Mouse (Mus musculus) left cerebral cortex, postnatal 14 days (tissue): ENCODE measurements around the gene Ccdc191. TPM values are rescaled to one million over a fixed set of nuclear protein-coding genes. Genes with fewer than 3 reads are reported as not detected.
A peak's percentile ranks its signal among the peaks of the same experiment; 100 is the strongest.

Source experiments
- DNase-seq, 2 experiments: peaks; one replicate each; pipeline ENCODE4 v3.0.0; 2021 to 2022; ENCODE audit warnings: low spot score in 2 of 2, mixed read lengths in 1 of 2
- intact Hi-C: fragments of 180-260 bp; cut with DNase I; formaldehyde crosslinking; loops from one replicate; pipeline ENCODE4 v1.15.1; 2025
- long read RNA-seq, 2 experiments: library from polyadenylated mRNA; stranded (forward); transcript quantifications; one replicate each; pipeline ENCODE4 v2.0.0; 2021
- total RNA-seq, 2 experiments: library from RNA; stranded (reverse); gene quantifications; 2 replicates each; pipeline ENCODE4 v1.2.3; 2021

The Ccdc191 gene
- total RNA-seq: 1 to 10 TPM; 2.6 to 6.1 TPM
- long read RNA-seq, experiment 1, partial matches to known transcripts: 0 of 4 reads
- long read RNA-seq, experiment 1, other reads (novel, unspliced or antisense): 3 of 4 reads
- long read RNA-seq, experiment 2, partial matches to known transcripts: 1 of 1 reads
- long read RNA-seq, experiment 2, other reads (novel, unspliced or antisense): 0 of 1 reads

DNA sequence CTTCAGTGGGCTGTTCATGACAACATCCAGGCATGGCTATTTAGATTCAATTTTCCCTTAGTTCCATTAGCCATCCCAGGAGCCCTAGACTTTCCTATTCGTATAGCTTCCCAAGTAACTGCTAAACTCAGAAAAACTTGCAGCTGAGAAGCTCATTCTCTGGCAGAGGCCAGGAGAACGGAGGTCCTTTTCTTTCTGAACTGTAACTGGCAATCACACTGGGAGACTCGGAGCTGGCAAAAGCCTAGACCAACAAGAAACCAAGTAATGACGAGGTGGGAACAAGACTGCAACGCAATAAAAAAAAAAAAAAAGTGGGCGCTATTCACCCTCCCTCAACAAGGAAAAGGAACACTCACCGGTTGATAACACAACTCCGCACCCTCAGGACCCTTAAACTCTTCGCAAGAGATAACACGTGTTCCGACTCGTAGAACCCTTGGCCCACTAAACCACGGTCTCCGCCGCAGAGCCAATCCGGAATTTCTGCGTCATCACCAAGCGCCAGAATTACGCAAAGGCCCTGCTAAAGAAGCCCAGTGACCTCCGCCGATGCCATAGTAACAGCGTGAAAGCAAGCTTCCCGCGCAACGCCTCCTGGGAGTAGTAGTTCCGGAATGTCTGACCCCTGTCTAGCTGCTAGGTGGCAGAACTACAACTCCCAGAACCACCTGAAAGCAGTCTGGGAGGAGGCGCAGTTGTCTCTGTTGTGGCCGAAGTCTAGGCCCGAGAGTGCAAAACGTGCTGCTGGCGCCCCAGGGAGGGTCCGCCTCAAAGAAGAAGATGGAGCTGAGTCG, at the start of gene Ccdc191:
Ccdc191 (plus strand) TSS at position 593 of the 797 bp plus-strand sequence.
- intact Hi-C loops: loop anchor here (5.0 kb wide), 1 partner anchor 168 kb away; no protein-coding TSS in a partner anchor
- DNase-seq: peak; percentile 100

DNA sequence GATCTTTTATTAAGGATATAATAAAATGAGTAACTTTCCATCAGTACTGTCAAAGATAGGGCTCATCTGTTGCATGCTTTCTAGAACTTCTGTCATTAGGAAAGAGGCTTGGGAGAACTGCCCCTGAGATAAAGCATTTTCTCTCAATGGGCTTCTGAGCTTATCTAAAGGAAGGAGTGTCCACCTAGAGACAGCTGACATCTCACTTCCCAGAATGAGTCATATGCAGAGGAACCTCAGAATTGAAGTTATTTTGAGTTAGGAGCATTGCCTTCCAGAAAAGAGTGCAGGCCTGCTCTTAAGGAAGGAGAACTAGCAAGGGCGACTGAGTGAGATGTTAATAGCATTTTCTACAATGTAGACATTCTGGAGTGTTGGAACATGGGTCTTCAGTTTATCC, 48.4 kb upstream of the Ccdc191 start:
- DNase-seq: no peak
- intact Hi-C loops: no loop called here

DNA sequence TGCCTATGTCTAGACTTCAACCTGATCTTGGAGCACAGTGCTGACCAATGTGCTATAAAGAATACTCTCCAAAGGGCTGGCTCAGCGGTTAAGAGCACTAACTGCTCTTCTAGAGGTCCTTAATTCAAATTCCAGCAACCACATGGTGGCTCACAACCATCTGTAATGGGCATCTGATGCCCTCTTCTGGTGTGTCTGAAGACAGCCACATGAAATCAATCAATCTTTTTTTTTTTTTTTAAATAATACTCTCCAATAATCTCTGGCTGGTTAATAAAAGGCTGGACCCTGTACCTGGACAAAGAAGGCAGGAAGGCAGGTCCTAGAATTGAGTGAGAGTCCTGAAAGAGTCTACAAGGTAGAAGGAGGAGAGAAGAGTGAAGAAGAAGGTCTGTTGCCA, 39.8 kb upstream of the Ccdc191 start:
- intact Hi-C loops: no loop called here

GRCm38 (mm10) chr16:43858941-43859476, 30.6 kb upstream of the Ccdc191 start:
- no peak for DNase-seq
- intact Hi-C loops: no loop called here

More for the DNA sequence above, 39.8 kb upstream of the Ccdc191 start:
- no peak for DNase-seq

DNA sequence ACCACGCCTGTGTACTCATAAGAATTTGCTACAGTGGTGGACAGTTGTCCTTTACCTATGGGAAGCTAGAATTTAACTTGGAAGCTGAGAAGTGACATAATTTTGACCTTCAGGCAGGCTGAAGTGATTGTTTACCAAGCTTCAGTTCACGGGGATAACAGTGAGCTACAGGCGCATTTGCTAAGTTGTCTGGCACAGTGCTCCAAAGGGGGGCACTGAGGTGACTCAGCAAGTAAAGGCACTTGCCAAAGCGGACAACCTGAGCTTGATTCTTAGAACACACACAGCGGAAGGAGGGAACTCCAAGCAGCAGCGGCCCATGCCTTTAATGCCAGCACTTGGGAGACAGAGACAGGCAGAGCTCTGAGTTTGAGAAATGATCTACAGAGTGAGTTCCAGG, 29.0 kb upstream of the Ccdc191 start:
- intact Hi-C loops: no loop called here
- no peak for DNase-seq

- intact Hi-C loops: no loop called here
- no peak for DNase-seq
Observed at GRCm38 (mm10) chr16:43869805-43870204, 19.8 kb upstream of the Ccdc191 start.

GRCm38 (mm10) chr16:43871419-43871818, 18.2 kb upstream of the Ccdc191 start:
- DNase-seq: no peak

GRCm38 (mm10) chr16:43879769-43880168, 9.8 kb upstream of the Ccdc191 start:
- intact Hi-C loops: no loop called here

More at GRCm38 (mm10) chr16:43871419-43871818, 18.2 kb upstream of the Ccdc191 start:
- intact Hi-C loops: no loop called here

GRCm38 (mm10) chr16:43881636-43882035, 8.0 kb upstream of the Ccdc191 start:
- intact Hi-C loops: no loop called here
- DNase-seq: no peak

More at GRCm38 (mm10) chr16:43879769-43880168, 9.8 kb upstream of the Ccdc191 start:
- DNase-seq: no peak

DNA sequence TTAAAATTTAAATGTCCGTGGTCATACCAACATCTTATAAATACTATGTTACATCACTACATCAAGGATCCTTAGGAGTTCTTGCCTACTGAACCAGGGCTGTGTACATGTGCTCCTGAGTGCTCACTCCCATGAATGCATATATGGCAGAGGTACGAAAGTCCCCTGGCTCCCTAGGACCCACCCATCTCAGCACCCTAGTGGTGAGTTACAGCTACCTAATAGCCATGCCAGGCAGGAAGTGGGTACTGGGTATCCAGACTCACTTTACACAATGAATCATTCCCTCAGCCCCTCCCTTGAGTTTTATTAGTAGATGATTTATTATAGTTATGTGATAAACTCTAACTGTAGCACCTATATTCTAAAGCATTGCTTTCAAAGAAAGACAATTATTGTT, 7.3 kb upstream of the Ccdc191 start:
- intact Hi-C loops: no loop called here
- DNase-seq: no peak

GRCm38 (mm10) chr16:43890005-43890336, 371 bp downstream of the Ccdc191 start:
- intact Hi-C loops: no loop called here
- DNase-seq: no peak

DNA sequence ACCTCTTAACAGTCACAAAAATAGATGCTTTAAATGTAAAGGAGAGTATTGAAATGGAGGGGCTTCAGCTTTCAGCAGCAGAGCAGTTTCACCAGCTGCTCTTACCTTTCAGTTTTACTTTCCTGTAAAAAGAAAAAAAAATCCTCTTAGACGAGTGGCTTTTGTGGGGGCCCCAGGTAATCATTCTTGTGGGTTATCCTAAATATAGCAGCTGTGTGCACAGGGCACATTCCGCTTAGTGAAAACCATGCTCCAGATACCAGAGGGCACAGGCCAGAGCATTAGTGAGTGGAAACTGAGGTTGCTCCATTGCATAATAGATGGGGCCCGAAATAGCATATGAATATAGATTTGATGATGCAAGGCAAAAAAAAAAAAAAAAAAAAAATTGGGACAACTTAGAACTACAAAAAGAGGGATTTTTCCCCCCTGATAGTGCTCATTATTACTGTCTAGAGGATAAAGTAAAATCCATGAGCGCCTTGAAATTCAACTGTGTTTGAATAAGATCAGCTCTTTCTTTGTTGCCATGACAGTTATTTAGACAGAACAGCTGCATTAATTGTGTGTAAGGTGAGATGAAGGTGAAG, 1.2 kb downstream of the Ccdc191 start:
- intact Hi-C loops: no loop called here
- no peak for DNase-seq

GRCm38 (mm10) chr16:43894501-43894900, 4.9 kb downstream of the Ccdc191 start:
- intact Hi-C loops: no loop called here
- no peak for DNase-seq

DNA sequence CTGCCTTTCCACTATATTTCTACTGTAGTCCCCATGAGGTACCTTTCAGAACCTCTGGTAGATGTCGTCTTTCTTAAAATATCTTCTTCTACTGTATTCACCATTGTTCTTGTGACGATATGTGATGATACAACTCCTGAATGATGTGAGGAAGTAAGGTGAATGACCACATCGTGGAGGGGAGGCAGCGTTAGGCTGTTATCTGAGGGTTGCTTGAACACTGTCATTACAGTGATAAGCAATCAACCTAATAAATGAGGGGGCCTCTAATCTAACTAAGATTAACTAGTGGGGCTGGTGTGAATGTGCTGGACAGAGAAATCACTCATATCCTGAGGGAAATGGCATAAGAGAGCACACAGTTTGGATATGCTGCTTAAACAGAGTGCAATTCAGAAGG, 10.5 kb downstream of the Ccdc191 start:
- DNase-seq: no peak
- intact Hi-C loops: no loop called here

DNA sequence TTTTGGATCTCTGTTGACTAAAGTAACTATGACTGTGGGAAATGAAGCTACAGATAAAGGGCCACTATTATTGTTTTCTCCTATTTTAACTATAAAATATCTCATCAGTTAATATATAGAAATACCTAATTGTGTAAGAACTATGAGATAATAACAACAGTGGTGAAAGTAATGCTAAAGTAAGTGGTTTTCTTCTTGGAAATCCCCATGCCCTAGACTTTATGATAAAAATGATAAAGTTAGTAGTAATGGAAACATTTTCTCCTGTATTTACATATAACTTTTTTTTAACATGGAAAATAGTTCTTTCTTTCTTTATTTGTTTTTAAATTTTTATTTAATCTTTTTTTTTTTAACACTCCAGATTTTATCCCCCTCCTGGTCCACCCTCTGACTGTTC, 11.0 kb downstream of the Ccdc191 start:
- no peak for DNase-seq
- intact Hi-C loops: no loop called here

- DNase-seq: no peak
- intact Hi-C loops: no loop called here
Observed at GRCm38 (mm10) chr16:43908881-43909280, 19.3 kb downstream of the Ccdc191 start.

GRCm38 (mm10) chr16:43918867-43919266, 29.3 kb downstream of the Ccdc191 start:
- no peak for DNase-seq
- intact Hi-C loops: no loop called here

DNA sequence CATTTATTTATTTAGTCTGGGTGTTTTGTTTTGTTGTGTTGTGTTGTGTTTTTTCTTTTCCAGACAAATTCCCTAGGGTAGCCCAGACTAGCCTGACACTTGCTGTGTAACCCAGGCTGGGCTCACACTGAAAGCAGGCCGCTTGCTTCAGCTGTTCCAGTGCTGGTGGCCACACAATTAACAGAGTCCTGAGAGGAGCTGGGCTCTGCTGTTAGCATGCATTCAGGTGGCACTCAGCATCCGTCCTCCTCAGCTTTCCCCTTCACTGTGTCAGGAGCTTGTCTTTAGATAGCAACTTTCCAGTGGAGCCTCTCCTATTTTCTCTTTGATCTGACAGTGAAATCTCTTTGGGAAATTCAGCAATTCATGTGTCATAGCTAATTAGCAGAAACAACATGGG, 32.4 kb downstream of the Ccdc191 start:
- DNase-seq: no peak
- intact Hi-C loops: no loop called here

- no peak for DNase-seq
- intact Hi-C loops: no loop called here
Observed at GRCm38 (mm10) chr16:43922630-43923029, 33.0 kb downstream of the Ccdc191 start.

- intact Hi-C loops: no loop called here
Observed at GRCm38 (mm10) chr16:43925001-43925558, 35.5 kb downstream of the Ccdc191 start.

More at GRCm38 (mm10) chr16:43925001-43925558, 35.5 kb downstream of the Ccdc191 start:
- DNase-seq: no peak
